Mouse (Mus musculus) ES-Bruce4 (cell line): Measurements from ENCODE around the gene Slc2a8. TPM values are rescaled to one million over a fixed set of nuclear protein-coding genes. Genes with fewer than 3 reads are reported as not detected.

Experiments used
- H3K27ac ChIP-seq: 2 replicates; pipeline ENCODE4 v1.5.1; 2012; ENCODE audit warnings: low read length, inconsistent platforms; ENCODE audit not compliant: insufficient read depth
- H3K27me3 ChIP-seq: 2 replicates; pipeline ENCODE4 v1.6.1; 2012; ENCODE audit warnings: mild to moderate bottlenecking, low read length, inconsistent platforms; ENCODE audit not compliant: control insufficient read depth, poor library complexity, insufficient read depth, severe bottlenecking
- H3K36me3 ChIP-seq: 2 replicates; pipeline ENCODE4 v1.6.1; 2012; ENCODE audit warnings: inconsistent platforms, mild to moderate bottlenecking, low read length, moderate library complexity; ENCODE audit not compliant: control insufficient read depth, poor library complexity, insufficient read depth, severe bottlenecking
- H3K4me1 ChIP-seq: one replicate; pipeline ENCODE4 v1.8.1; 2011; ENCODE audit warnings: low read length; ENCODE audit not compliant: control insufficient read depth, insufficient read depth
- H3K4me3 ChIP-seq: 2 replicates; pipeline ENCODE4 v1.5.1; 2011; ENCODE audit warnings: low read depth, mild to moderate bottlenecking, low read length
- H3K9ac ChIP-seq: 2 replicates; pipeline ENCODE4 v1.6.1; 2012; ENCODE audit warnings: low read depth, mild to moderate bottlenecking, inconsistent platforms; ENCODE audit not compliant: poor library complexity, severe bottlenecking
- H3K9me3 ChIP-seq: replicated peaks from 2 replicates; pipeline ENCODE4 v1.6.1; 2012; ENCODE audit warnings: mild to moderate bottlenecking, low read length, inconsistent platforms; ENCODE audit not compliant: control insufficient read depth, poor library complexity, insufficient read depth, severe bottlenecking
- CTCF ChIP-seq: IDR thresholded peaks from one replicate; pipeline ENCODE4 v1.8.1; 2011; ENCODE audit warnings: low read depth, low read length
- EP300 ChIP-seq: IDR thresholded peaks from 2 replicates; pipeline ENCODE4 v1.6.1; 2011; ENCODE audit warnings: low read depth, low read length; ENCODE audit not compliant: insufficient read depth
- POLR2A ChIP-seq: IDR thresholded peaks from one replicate; pipeline ENCODE4 v1.8.1; 2011; ENCODE audit warnings: low read length; ENCODE audit not compliant: insufficient read depth
- polyA plus RNA-seq: library from polyadenylated mRNA; stranded (reverse); fragments of >200 nt; gene quantifications from 2 replicates; pipeline ENCODE4 v1.2.4, GENCODE M21; 2011; ENCODE audit warnings: low read depth; ENCODE audit not compliant: missing spikeins, insufficient read depth, insufficient read length

Gene Slc2a8
- polyA plus RNA-seq, 1 experiment: 7.9 TPM

DNA sequence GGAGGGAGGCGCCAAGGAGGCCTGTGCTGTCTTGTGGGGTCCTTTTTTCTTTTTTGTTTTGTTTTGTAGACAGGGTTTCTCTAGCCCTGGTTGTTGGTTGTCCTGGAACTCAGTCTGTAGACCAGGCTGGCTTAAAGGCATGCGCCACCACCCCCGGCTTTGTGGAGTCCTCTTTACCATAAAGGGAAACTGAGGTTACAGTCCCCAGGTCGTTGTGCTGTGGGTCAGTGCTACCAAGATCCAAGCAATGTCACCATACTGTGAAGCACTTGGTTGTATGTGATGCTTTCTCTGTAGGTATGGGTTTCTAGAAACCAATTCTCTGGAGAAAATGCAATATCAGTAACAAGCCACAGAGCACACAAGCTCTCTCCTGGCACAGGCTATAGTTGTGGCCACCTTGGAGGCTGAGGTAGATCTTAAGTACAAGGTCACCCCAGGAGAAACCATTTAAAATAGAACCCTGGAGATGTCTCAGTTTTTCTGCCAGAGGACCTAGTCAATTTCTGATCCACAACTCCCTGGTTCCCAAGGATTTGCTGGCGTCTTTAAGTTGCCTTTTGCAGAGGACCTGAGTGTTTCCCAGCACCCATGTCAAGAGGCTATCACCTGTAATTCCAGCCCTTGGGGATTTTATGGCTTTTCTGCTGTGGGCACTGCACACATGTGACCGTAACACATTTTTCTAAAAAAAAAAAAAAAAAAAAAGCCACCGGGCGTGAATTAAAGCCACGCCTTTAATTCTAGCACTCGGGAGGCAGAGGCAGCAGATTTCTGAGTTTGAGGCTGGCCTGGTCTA lies 17.0 kb downstream of the Slc2a8 start:
- H3K9me3 ChIP-seq: no peaks in the 10 kb centered on the region
- peak overlapping the region; percentile 5; the same call in 1 of the 2 replicates for H3K9ac ChIP-seq
- H3K4me1 ChIP-seq: no peaks in the 10 kb centered on the region
- TF ChIP-seq POLR2A (no peak), EP300 (no peak), CTCF (no peak)
- H3K27ac ChIP-seq: peak overlapping the region; percentile 42
- no peak overlapping the region for H3K4me3 ChIP-seq
- H3K36me3 ChIP-seq: peaks cover 32% of the 10 kb centered on the region
- no peaks in the 10 kb centered on the region for H3K27me3 ChIP-seq

DNA sequence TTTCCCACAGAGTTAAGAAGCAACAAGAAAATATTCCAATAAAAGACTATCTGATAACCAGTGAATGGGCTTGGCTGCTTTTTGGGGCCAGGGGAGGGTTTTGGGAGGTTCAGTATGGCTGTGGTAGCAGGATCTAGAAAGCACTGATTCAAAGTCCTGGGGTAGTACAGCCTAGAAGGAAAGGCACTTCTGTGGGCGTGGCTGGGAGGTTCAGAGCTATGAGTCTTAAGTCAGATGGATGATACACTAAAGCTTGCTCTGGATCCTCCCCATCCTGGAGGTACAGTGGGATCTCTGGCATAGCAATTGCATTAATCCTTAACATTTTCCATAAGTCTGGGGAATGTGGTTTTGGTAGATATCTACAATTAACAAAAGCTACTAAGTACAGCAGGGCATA lies 17.9 kb downstream of the Slc2a8 start:
- H3K9ac ChIP-seq: peak overlapping the region; percentile 93; the same call in 1 of the 2 replicates
- no peak overlapping the region; the same call in 1 of the 2 replicates for H3K4me3 ChIP-seq
- H3K27me3 ChIP-seq: no peaks in the 10 kb centered on the region
- H3K36me3 ChIP-seq: peaks cover 32% of the 10 kb centered on the region
- no peaks in the 10 kb centered on the region for H3K9me3 ChIP-seq
- TF ChIP-seq POLR2A (no peak), CTCF (no peak), EP300 (no peak)
- peak overlapping the region; percentile 17; the same call in 1 of the 2 replicates for H3K27ac ChIP-seq
- no peaks in the 10 kb centered on the region for H3K4me1 ChIP-seq

DNA sequence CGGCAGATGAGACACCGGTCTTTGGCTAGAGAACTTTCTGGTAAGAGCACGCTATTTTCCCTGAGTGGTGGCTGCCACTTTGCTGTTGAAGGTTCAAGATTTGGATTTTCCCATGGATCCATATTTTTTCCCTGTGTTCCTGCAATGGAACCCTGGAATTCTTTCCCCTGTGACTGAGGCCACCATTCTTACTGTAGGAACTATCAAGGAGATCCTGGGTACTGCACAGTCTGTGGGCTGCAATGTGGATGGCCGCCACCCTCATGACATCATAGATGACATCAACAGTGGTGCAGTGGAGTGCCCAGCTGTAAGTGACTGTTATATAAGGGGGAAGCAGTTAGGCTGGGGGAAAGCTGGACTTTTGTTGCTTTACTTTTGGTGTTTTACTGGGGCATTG lies 18.3 kb downstream of the Slc2a8 start:
- H3K27ac ChIP-seq: peak overlapping the region; percentile 73
- H3K9me3 ChIP-seq: no peaks in the 10 kb centered on the region
- H3K9ac ChIP-seq: peak overlapping the region; percentile 93
- peak overlapping the region; percentile 89 for H3K4me3 ChIP-seq
- no peaks in the 10 kb centered on the region for H3K27me3 ChIP-seq
- no peaks in the 10 kb centered on the region for H3K4me1 ChIP-seq
- no peak for TF ChIP-seq EP300
- no peak for TF ChIP-seq CTCF
- no peak for TF ChIP-seq POLR2A
- H3K36me3 ChIP-seq: peaks cover 32% of the 10 kb centered on the region

DNA sequence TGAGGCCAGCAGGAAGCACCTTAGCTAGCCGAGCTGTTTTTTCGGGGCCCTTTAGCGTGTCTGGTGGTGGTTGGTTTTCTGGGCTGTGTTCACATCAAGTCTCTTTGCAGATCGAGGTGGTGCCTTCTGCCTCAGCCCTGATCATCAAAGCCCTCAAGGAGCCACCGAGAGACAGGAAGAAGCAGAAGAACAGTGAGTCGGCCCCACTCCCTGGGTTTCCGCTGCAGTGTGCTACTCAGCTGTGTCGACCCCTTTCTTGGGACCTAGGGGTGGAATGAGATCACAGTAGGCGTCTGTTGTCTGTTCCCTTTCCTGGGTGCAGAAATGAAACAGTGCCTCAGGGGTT lies 19.0 kb downstream of the Slc2a8 start:
- Histone ChIP-seq H3K4me3 (peak overlapping the region; percentile 89), H3K36me3 (peaks cover 33% of the 10 kb centered on the region), H3K9me3 (no peaks in the 10 kb centered on the region), H3K27ac (peak overlapping the region; percentile 73), H3K4me1 (no peaks in the 10 kb centered on the region), H3K27me3 (no peaks in the 10 kb centered on the region), H3K9ac (peak overlapping the region; percentile 93)
- no peak for TF ChIP-seq POLR2A
- no peak for TF ChIP-seq EP300
- TF ChIP-seq CTCF: no peak

DNA sequence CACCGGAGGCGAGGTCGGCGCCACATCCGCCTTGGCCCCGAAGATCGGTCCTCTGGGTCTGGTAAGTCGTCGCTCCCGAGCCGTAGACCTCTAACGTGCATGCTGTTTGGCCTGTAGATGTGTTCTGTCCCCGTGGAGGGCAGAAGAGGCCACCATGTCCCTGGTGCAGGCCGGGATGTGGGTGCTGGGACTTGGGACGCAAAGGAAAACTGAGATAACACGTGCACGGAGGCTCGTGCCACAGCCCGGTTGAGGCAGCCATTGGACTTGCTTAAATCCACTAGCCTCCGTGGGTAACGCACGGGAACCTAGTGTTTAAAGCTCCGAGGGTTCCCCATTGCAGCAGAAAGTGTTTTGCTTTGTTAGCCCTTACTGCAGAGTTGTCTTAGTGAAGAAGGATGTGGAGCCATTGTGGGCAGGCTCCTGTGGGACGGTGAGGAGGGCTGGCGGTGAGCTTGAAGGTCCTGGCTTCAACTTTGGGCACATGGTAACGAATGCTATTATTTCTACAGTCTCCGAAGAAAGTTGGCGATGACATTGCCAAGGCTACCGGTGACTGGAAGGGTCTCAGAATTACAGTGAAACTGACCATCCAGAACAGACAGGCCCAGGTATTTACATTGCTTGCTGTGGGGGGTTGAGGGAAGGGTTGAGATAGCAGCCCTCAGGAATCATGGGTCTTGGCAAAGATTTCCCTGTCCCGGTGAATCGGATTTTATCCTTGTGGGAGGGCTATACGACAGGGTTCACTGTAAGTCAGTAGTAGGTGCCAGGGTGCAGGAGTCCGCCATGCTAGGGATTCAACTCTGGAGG lies 19.6 kb downstream of the Slc2a8 start:
- H3K27ac ChIP-seq: peak overlapping the region; percentile 73
- TF ChIP-seq CTCF: no peak
- peak; percentile 1 for TF ChIP-seq POLR2A
- TF ChIP-seq EP300: no peak
- H3K4me3 ChIP-seq: peak overlapping the region; percentile 89
- H3K36me3 ChIP-seq: peaks cover 34% of the 10 kb centered on the region
- no peaks in the 10 kb centered on the region for H3K9me3 ChIP-seq
- H3K4me1 ChIP-seq: no peaks in the 10 kb centered on the region
- peak overlapping the region; percentile 93 for H3K9ac ChIP-seq
- H3K27me3 ChIP-seq: no peaks in the 10 kb centered on the region
